Mouse (Mus musculus) lung, embryonic 16.5 days (tissue): ENCODE measurements around the gene Uaca. TPM values are rescaled to one million over a fixed set of nuclear protein-coding genes. Genes with fewer than 3 reads are reported as not detected.

Source experiments
- ATAC-seq: fragments of 200-750 bp; cut with Nextera tagmentation; 2 replicates; pipeline ENCODE4 v1.8.0; 2017; ENCODE audit warnings: low read depth, mild to moderate bottlenecking, moderate library complexity
- H3K27ac ChIP-seq: fragments of 300-500 bp; sonication (generic); 2 replicates; pipeline ENCODE4 v1.5.1; 2014; ENCODE audit warnings: mild to moderate bottlenecking, control low read depth, low read length
- H3K27me3 ChIP-seq: fragments of 300-500 bp; sonication (generic); 2 replicates; pipeline ENCODE4 v1.6.1; 2014; ENCODE audit warnings: low read depth, low read length, mixed read lengths; ENCODE audit not compliant: control insufficient read depth, insufficient read depth
- H3K36me3 ChIP-seq: fragments of 300-500 bp; sonication (generic); 2 replicates; pipeline ENCODE4 v1.6.1; 2014; ENCODE audit warnings: low read length; ENCODE audit not compliant: control insufficient read depth, insufficient read depth
- H3K4me1 ChIP-seq: fragments of 300-500 bp; sonication (generic); replicated peaks from 2 replicates; pipeline ENCODE4 v1.6.1; 2014; ENCODE audit warnings: low read length, mixed read lengths; ENCODE audit not compliant: control insufficient read depth, insufficient read depth
- H3K4me2 ChIP-seq: fragments of 300-500 bp; sonication (generic); 2 replicates; pipeline ENCODE4 v1.6.1; 2014; ENCODE audit warnings: low read depth, low read length, control low read depth
- H3K4me3 ChIP-seq: fragments of 300-500 bp; sonication (generic); 2 replicates; pipeline ENCODE4 v1.5.1; 2014; ENCODE audit warnings: mild to moderate bottlenecking, low read length, control low read depth
- H3K9ac ChIP-seq: fragments of 300-500 bp; sonication (generic); 2 replicates; pipeline ENCODE4 v1.6.1; 2014; ENCODE audit warnings: low read length, control low read depth
- H3K9me3 ChIP-seq: fragments of 300-500 bp; sonication (generic); 2 replicates; pipeline ENCODE4 v1.6.1; 2016; ENCODE audit warnings: low read length; ENCODE audit not compliant: control insufficient read depth
- WGBS: fragments of 180-500 bp; shearing (Covaris S2); extraction: QIAGEN DNeasy Blood & Tissue Kit; methylation state at CpG from one replicate; pipeline ENCODE4 v1.1.7; 2014; 5-methylcytosine and 5-hydroxymethylcytosine counted together
- polyA plus RNA-seq: library from polyadenylated mRNA; unstranded; fragments of >200 nt; fragmentation: Nextera tagmentation; extraction: Ambion mirVana; gene quantifications from 2 replicates; pipeline ENCODE4 v1.2.1, GENCODE M21; 2015

Uaca gene
- polyA plus RNA-seq, 1 experiment from 2014 or later: 33.3 TPM

DNA sequence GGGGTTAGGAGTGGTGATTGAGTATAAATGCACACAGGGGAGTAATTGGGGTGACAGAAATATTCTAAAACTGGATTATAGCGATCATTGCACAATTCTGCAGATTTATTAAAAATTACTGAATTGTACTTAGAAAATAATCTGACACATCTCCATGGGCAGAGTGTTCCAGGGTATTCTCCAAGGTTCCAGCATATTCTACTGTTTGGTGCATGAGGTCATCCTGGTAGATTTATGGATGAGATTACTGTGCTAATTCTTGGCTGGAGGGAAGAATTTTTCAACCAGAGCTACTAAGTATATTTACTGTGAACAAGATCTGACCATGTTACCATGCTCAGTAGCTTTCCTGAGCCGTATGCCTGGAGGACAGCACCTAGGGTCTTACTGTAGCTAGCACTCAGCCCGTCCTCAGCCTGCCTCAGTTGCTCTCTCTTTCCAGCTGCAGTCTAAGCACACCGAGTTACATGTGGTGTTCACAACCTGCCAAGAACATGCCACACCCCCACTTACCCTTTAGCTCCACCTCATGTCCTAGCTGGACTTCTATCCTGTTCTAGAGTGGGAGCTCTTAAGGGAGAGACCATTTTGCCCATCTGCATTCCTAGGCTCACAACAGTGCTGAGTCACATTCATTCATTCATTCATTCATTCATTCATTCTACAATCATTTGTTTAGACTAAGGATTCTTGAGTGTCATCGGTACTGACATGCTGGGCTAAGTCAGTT is 104.1 kb downstream of the Uaca start:
- Histone ChIP-seq H3K9me3 (no peaks in the 10 kb centered on the region), H3K27me3 (no peaks in the 10 kb centered on the region; the same call in 1 of the 2 replicates), H3K36me3 (no peaks in the 10 kb centered on the region), H3K4me3 (no peak overlapping the region), H3K4me1 (peaks cover 12% of the 10 kb centered on the region), H3K4me2 (no peak overlapping the region), H3K9ac (no peak overlapping the region), H3K27ac (no peak overlapping the region)
- WGBS: 70% methylated on average over 5 of the region's 5 CpGs
- no peak for ATAC-seq

- Histone ChIP-seq H3K9me3 (no peaks in the 10 kb centered on the region), H3K9ac (no peak overlapping the region), H3K4me1 (peaks cover 12% of the 10 kb centered on the region), H3K27ac (no peak overlapping the region), H3K27me3 (no peaks in the 10 kb centered on the region; the same call in 1 of the 2 replicates), H3K4me2 (no peak overlapping the region), H3K4me3 (no peak overlapping the region), H3K36me3 (no peaks in the 10 kb centered on the region)
- 59% methylated on average over 4 of the region's 4 CpGs for WGBS
- no peak for ATAC-seq
These were observed 104.9 kb downstream of the Uaca start for GRCm38 (mm10) chr9:60899201-60899600.

DNA sequence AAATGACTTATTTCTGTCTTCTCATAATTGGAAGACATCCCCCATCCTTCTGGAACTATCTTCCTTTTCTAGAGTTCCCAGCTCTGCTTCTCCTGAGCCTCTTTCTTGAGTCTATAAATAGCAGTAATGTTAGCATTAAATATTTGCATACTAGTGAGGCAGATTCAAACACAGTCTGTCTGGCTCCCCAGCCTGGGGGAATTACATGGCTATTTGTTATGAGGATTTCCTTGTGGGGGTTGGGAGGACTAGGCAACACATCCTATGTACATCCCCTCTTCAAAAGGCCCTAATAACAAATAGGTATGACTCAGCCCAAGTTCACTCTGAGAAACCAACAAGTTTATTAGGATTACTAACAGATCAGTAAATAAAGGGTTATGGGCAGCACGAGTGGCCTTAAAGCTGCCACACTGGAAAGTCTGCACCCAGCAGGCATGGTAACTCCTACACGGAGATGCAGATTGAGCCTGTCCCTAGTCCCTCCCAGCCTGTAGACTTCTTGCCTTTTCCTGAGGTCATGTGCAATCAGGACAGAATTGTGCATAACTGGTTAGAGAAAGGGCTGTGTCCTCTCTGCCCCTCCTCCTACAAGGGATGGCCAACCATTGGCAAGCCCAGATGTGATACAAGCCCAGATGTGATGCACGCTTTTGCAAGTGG is 105.6 kb downstream of the Uaca start:
- no peaks in the 10 kb centered on the region; the same call in 1 of the 2 replicates for H3K27me3 ChIP-seq
- H3K9ac ChIP-seq: no peak overlapping the region
- H3K4me1 ChIP-seq: peaks cover 12% of the 10 kb centered on the region
- H3K36me3 ChIP-seq: no peaks in the 10 kb centered on the region
- no peak overlapping the region for H3K27ac ChIP-seq
- H3K4me2 ChIP-seq: no peak overlapping the region
- H3K9me3 ChIP-seq: no peaks in the 10 kb centered on the region
- WGBS: 44% methylated on average over 3 of the region's 3 CpGs
- H3K4me3 ChIP-seq: no peak overlapping the region
- ATAC-seq: no peak

DNA sequence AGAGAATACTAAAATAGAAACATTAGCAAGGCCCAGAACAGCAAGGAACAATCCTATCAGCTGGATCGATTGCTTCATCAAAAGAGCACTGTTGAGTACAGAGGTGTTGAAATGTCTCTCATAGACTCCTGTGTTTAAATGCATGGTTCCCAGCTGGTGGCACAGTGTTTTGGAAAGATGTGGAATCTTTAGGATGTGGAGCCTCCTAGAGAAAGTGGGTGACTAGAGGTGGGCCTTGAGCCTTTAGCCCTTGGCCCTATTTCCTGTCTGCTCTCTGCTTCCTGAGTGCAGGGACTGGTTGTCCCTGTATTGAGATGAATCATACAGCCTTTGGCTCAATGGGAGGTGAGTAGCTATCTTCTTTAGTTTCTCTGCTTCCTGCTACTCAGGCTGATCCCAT is 117.9 kb downstream of the Uaca start:
- 80% methylated on average over 1 of the region's 1 CpGs for WGBS
- H3K9ac ChIP-seq: no peak overlapping the region
- H3K9me3 ChIP-seq: no peaks in the 10 kb centered on the region
- H3K4me1 ChIP-seq: no peaks in the 10 kb centered on the region
- H3K4me2 ChIP-seq: no peak overlapping the region
- H3K4me3 ChIP-seq: no peak overlapping the region
- H3K36me3 ChIP-seq: no peaks in the 10 kb centered on the region
- H3K27ac ChIP-seq: no peak overlapping the region
- no peak for ATAC-seq
- no peaks in the 10 kb centered on the region for H3K27me3 ChIP-seq

GRCm38 (mm10) chr9:60913626-60914025 is 119.3 kb downstream of the Uaca start:
- no peaks in the 10 kb centered on the region for H3K9me3 ChIP-seq
- no peaks in the 10 kb centered on the region for H3K36me3 ChIP-seq
- H3K27me3 ChIP-seq: no peaks in the 10 kb centered on the region
- H3K27ac ChIP-seq: no peak overlapping the region
- WGBS: 77% methylated on average over 3 of the region's 3 CpGs
- no peak overlapping the region for H3K4me2 ChIP-seq
- ATAC-seq: no peak
- no peak overlapping the region for H3K4me3 ChIP-seq
- H3K9ac ChIP-seq: no peak overlapping the region
- no peaks in the 10 kb centered on the region for H3K4me1 ChIP-seq

- Histone ChIP-seq H3K9me3 (no peaks in the 10 kb centered on the region), H3K36me3 (no peaks in the 10 kb centered on the region), H3K27ac (peak overlapping the region; percentile 65), H3K9ac (no peak overlapping the region; the same call in none of the 2 replicates), H3K27me3 (no peaks in the 10 kb centered on the region), H3K4me1 (peaks cover 18% of the 10 kb centered on the region), H3K4me2 (no peak overlapping the region), H3K4me3 (no peak overlapping the region)
- 29% methylated on average over 8 of the region's 8 CpGs for WGBS
- peak; percentile 72; the same call in 1 of the 2 replicates for ATAC-seq
These were observed 125.8 kb downstream of the Uaca start for GRCm38 (mm10) chr9:60919936-60920672.

DNA sequence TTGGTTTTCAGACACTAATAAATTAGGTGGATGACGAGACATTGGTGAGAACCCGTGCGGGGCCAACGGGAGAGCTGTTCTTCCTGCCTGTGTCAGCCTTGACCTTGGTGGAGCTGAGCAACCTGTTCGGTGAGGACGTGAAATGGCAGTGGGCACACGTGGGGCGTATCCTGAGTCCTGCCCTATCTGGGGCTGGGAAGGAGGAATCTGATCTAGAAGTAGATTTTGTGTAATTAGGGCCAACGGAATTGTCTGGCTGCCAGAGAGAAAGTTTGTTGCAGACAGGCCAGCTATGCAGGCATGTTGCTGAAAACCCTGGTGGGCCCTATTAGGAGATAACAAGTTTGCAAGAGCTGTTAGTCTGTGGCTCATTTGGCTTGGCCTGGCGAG is 126.3 kb downstream of the Uaca start:
- Histone ChIP-seq H3K9ac (no peak overlapping the region), H3K27me3 (no peaks in the 10 kb centered on the region), H3K4me1 (peaks cover 18% of the 10 kb centered on the region), H3K27ac (peak overlapping the region; percentile 65), H3K4me3 (no peak overlapping the region), H3K9me3 (no peaks in the 10 kb centered on the region), H3K4me2 (no peak overlapping the region), H3K36me3 (no peaks in the 10 kb centered on the region)
- 18% methylated on average over 10 of the region's 10 CpGs for WGBS
- peak; percentile 54; the same call in 1 of the 2 replicates for ATAC-seq

GRCm38 (mm10) chr9:60921287-60921686 is 126.9 kb downstream of the Uaca start:
- Histone ChIP-seq H3K4me2 (no peak overlapping the region), H3K27ac (no peak overlapping the region), H3K4me3 (no peak overlapping the region), H3K27me3 (no peaks in the 10 kb centered on the region), H3K9me3 (no peaks in the 10 kb centered on the region), H3K4me1 (peaks cover 20% of the 10 kb centered on the region), H3K36me3 (no peaks in the 10 kb centered on the region), H3K9ac (no peak overlapping the region)
- WGBS: 69% methylated on average over 4 of the region's 4 CpGs
- no peak for ATAC-seq

GRCm38 (mm10) chr9:60921831-60922230 is 127.5 kb downstream of the Uaca start:
- no peaks in the 10 kb centered on the region for H3K9me3 ChIP-seq
- no peaks in the 10 kb centered on the region for H3K27me3 ChIP-seq
- peaks cover 21% of the 10 kb centered on the region for H3K4me1 ChIP-seq
- H3K4me3 ChIP-seq: no peak overlapping the region
- H3K36me3 ChIP-seq: no peaks in the 10 kb centered on the region
- H3K4me2 ChIP-seq: no peak overlapping the region
- ATAC-seq: no peak
- WGBS: 77% methylated on average over 5 of the region's 5 CpGs
- no peak overlapping the region for H3K27ac ChIP-seq
- no peak overlapping the region for H3K9ac ChIP-seq
